Mouse (Mus musculus) right cerebral cortex, postnatal 36 days (tissue): ENCODE results near the gene Zfp735.

Source experiments
- DNase-seq, 2 experiments: peaks; one replicate each; pipeline ENCODE4 v3.0.0; 2022; ENCODE audit warnings: low spot score in 2 of 2, mixed read lengths in 1 of 2

Zfp735 gene

GRCm38 (mm10) chr11:73688478-73688877, at the start of gene Zfp735:
Gene Zfp735 (plus strand): TSS chr11:73688778.
- DNase-seq: no peak

DNA sequence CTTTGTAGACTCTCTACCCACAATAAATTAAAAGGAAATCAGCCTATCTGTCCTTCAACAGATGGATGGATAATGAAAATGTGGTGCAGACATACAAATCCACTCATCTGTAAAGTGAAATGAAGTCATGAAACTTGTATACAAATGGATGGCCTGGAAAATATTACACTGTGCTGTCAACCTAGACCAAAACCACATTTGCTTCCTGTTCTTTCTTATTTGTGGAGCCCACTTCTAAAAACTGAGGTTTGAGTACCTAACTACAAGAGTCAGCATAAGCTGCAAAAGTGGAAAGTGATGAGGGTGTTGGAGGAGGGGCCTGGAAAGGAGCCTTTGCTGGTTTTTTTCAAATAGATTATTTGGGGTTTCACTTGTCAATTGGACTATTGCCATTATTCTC, 70.5 kb downstream of the Zfp735 start:
- no peak for DNase-seq
